Mouse (Mus musculus): ENCODE measurements around the gene 3110009E18Rik. TPM values are rescaled to one million over a fixed set of nuclear protein-coding genes. Genes with fewer than 3 reads are reported as not detected.

3110009E18Rik gene
- polyA plus RNA-seq, 1 experiment, result 7.7 TPM

DNA sequence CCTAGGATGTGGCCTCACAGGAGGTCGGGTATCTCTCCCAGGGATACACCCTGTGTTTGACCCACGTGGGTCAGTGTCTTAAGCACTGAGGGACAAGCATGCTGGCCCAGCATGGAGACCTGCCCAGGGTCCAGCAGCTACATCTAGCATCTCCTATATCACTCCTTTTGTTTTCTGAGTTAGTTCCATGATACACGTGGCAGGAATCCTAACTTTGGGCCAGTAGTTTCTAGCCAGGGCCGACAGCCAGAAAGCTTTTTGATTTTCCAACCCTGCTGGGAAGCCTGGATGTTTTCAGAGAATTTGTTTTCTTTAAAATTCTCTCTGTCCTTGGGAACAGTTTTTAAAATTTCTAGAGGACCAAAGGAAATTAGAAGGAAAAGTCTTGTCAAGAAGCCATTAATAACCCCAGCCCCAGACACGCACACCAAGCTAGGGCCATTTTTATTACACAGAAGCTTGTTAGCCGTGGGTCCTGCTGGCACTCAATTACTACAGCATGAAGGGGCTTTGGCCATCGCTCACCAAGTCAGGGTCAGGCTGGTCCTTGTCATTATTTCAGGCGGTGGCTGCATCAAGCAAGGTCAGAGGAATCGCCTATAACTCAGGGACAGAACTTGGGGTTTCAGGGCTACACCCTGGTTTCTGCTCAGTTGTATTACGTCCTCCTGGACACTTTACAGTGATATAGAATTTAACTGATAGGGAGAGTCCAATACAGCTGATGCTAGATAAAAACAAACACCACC, 108.9 kb downstream of the 3110009E18Rik start:
- Histone ChIP-seq H3K4me1 (ENCODE audit: control insufficient read depth, insufficient read depth, low read length) (no peaks in the 10 kb centered on the region), H3K27ac (ENCODE audit: insufficient read depth, low read length) (no peak overlapping the region), H3K4me3 (replicated peaks; ENCODE audit: insufficient read depth, low read depth, low read length) (no peak overlapping the region), H3K27me3 (ENCODE audit: control insufficient read depth, insufficient read depth, low read length) (no peaks in the 10 kb centered on the region)
- 43% methylated on average over 10 of the region's 10 CpGs for WGBS
- DNase-seq, result no peak
- TF ChIP-seq POLR2A (IDR thresholded peaks at IDR 0.05; ENCODE audit: borderline replicate concordance, insufficient read depth, low read length), result no peak
- no peak for TF ChIP-seq CTCF (IDR thresholded peaks at IDR 0.05; ENCODE audit: borderline replicate concordance, insufficient read depth, low read depth, low read length)

DNA sequence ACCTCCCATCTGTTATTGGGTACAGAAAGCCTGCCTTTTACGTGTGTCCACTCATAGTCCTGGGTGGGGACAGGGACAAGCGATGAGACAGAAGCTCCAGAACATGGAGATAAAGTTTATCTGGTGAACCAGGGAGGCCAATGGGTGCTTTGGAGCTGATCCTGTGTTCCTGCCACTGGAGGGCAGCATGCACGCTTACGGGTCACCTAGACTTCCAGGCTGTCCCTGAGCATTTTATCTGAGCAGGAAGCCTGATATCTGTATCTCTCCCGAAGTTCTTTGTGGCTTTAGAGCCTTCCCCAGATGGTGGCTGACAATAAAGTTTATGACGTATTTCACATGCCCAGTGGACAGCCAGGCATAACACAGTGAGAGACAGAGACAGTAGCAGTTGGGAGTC, 110.3 kb downstream of the 3110009E18Rik start:
- H3K27ac ChIP-seq (ENCODE audit: insufficient read depth, low read length), result no peak overlapping the region
- TF ChIP-seq CTCF (IDR thresholded peaks at IDR 0.05; ENCODE audit: borderline replicate concordance, insufficient read depth, low read depth, low read length), result peak; percentile 53; the same call in 1 of the 2 replicates
- no peak for TF ChIP-seq POLR2A (IDR thresholded peaks at IDR 0.05; ENCODE audit: borderline replicate concordance, insufficient read depth, low read length)
- H3K4me1 ChIP-seq (ENCODE audit: control insufficient read depth, insufficient read depth, low read length), result no peaks in the 10 kb centered on the region
- H3K27me3 ChIP-seq (ENCODE audit: control insufficient read depth, insufficient read depth, low read length), result no peaks in the 10 kb centered on the region
- DNase-seq, result no peak
- WGBS, result 39% methylated on average over 6 of the region's 6 CpGs
- H3K4me3 ChIP-seq (replicated peaks; ENCODE audit: insufficient read depth, low read depth, low read length), result no peak overlapping the region

DNA sequence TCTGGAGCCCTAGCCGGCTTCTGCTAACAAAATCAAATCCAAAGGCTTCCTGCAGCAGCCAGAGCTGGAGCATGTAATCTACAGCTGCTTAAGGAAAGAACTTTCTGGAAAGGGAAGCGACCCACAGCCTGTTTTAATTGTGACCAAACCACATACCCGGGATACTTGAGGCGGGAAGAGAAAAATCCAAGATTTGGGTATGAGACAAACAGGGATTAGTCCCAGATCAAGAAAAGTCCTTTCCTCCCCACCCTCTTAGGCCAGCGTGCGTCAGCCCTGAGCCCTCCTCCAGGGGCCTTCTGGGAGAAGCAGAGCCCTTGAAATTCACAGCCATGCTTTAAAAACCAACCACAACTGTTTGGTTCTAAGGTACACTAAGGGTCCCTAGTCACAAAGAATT, 111.2 kb downstream of the 3110009E18Rik start:
- Histone ChIP-seq H3K27ac (ENCODE audit: insufficient read depth, low read length) (no peak overlapping the region), H3K27me3 (ENCODE audit: control insufficient read depth, insufficient read depth, low read length) (no peaks in the 10 kb centered on the region), H3K4me1 (ENCODE audit: control insufficient read depth, insufficient read depth, low read length) (no peaks in the 10 kb centered on the region), H3K4me3 (replicated peaks; ENCODE audit: insufficient read depth, low read depth, low read length) (no peak overlapping the region)
- no peak for DNase-seq
- WGBS, result 80% methylated on average over 6 of the region's 6 CpGs
- TF ChIP-seq POLR2A (IDR thresholded peaks at IDR 0.05; ENCODE audit: borderline replicate concordance, insufficient read depth, low read length) (no peak), CTCF (IDR thresholded peaks at IDR 0.05; ENCODE audit: borderline replicate concordance, insufficient read depth, low read depth, low read length) (no peak)

DNA sequence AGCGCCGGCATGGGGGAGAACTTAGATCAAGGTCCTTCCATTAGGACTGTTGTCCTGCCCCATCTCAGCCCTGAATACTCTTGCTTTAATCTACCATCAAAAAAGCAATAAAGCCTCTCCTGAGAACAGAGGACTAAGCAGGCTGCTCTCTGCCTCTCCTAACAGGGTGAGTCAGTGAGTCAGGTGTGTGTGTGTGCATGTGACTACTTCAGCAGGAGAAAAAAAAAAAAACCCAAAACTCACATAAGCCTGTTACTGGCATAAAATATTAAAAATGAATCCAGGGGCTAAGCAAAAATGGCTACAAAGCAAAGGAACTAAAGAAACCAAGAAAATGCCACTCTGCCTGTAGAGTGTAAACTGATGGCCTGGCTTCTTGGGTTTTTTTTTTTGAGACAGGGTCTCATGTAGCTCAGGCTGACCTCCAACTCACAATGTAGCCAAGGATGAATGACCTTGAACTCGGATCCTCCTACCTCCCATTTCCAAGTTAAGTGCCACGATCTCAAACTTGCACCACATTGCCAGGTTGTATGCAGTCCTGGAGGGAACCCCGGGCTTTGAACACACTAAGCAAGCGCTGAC, 114.7 kb downstream of the 3110009E18Rik start:
- Histone ChIP-seq H3K27ac (ENCODE audit: insufficient read depth, low read length) (no peak overlapping the region), H3K4me1 (ENCODE audit: control insufficient read depth, insufficient read depth, low read length) (no peaks in the 10 kb centered on the region), H3K4me3 (replicated peaks; ENCODE audit: insufficient read depth, low read depth, low read length) (no peak overlapping the region), H3K27me3 (ENCODE audit: control insufficient read depth, insufficient read depth, low read length) (no peaks in the 10 kb centered on the region)
- no peak for DNase-seq
- WGBS, result 86% methylated on average over 6 of the region's 6 CpGs
- TF ChIP-seq CTCF (IDR thresholded peaks at IDR 0.05; ENCODE audit: borderline replicate concordance, insufficient read depth, low read depth, low read length) (no peak), POLR2A (IDR thresholded peaks at IDR 0.05; ENCODE audit: borderline replicate concordance, insufficient read depth, low read length) (no peak)

DNA sequence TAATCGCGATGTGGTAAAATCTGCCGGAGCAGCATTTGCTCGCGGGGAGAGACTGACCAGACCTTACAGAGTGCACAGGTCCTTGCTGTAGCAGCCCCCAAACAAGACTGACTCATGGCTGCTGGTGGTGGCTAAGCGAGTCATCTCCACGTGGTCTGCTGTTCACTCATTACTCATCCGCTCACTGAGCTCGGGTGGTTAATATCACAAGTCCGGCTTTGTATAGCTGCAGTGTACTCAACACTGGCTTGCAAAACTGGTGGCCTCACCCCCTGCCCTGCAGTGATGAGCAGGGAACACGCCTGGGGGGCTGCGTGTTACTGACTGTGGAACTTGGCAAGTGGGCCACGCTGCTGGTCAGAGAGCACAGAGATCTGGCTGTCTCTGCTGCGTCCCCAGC, 115.4 kb downstream of the 3110009E18Rik start:
- 69% methylated on average over 14 of the region's 14 CpGs for WGBS
- H3K27ac ChIP-seq (ENCODE audit: insufficient read depth, low read length), result no peak overlapping the region
- no peaks in the 10 kb centered on the region for H3K27me3 ChIP-seq (ENCODE audit: control insufficient read depth, insufficient read depth, low read length)
- no peaks in the 10 kb centered on the region for H3K4me1 ChIP-seq (ENCODE audit: control insufficient read depth, insufficient read depth, low read length)
- no peak overlapping the region for H3K4me3 ChIP-seq (replicated peaks; ENCODE audit: insufficient read depth, low read depth, low read length)
- no peak for DNase-seq
- TF ChIP-seq POLR2A (IDR thresholded peaks at IDR 0.05; ENCODE audit: borderline replicate concordance, insufficient read depth, low read length), result no peak
- no peak for TF ChIP-seq CTCF (IDR thresholded peaks at IDR 0.05; ENCODE audit: borderline replicate concordance, insufficient read depth, low read depth, low read length)

DNA sequence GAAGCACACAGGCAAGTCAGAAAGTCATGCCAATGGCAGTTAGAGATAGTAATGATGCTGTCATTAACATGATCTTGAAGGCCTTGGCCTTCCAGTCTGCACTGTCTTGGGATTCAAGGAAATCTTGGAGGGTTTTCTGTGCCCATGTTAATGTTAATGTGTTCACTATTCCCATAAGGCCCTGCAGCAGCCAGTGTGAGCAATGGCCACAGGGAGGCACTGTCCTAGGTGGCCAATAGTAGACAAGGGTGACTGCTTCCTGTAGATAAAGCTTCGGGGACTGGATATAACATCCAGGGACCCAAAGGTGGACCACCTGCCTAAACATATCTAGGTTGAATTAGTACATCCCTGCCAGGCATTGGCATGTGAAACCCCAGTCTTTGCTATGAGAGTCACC, 116.1 kb downstream of the 3110009E18Rik start:
- Histone ChIP-seq H3K27ac (ENCODE audit: insufficient read depth, low read length) (no peak overlapping the region), H3K27me3 (ENCODE audit: control insufficient read depth, insufficient read depth, low read length) (no peaks in the 10 kb centered on the region), H3K4me3 (replicated peaks; ENCODE audit: insufficient read depth, low read depth, low read length) (no peak overlapping the region), H3K4me1 (ENCODE audit: control insufficient read depth, insufficient read depth, low read length) (no peaks in the 10 kb centered on the region)
- WGBS, result 89% methylated on average over 1 of the region's 1 CpGs
- TF ChIP-seq POLR2A (IDR thresholded peaks at IDR 0.05; ENCODE audit: borderline replicate concordance, insufficient read depth, low read length) (no peak), CTCF (IDR thresholded peaks at IDR 0.05; ENCODE audit: borderline replicate concordance, insufficient read depth, low read depth, low read length) (no peak)
- DNase-seq, result no peak

Other genes with a start within 250 kb of the 3110009E18Rik start
- gene Tmem177, start 208.0 kb upstream of the 3110009E18Rik start, polyA plus RNA-seq (2012; rRNA removed), result 7.4 and 7.5 TPM in 2 replicates
- 0.08 and 0.14 TPM in 2 replicates for gene Cfap221, start 124.0 kb upstream of the 3110009E18Rik start, polyA plus RNA-seq (2012; rRNA removed)
- 0.19 and 0.25 TPM in 2 replicates for gene Sctr, start 114.3 kb upstream of the 3110009E18Rik start, polyA plus RNA-seq (2012; rRNA removed)
- 1.3 and 2.2 TPM in 2 replicates for gene Tmem37, start 47.1 kb upstream of the 3110009E18Rik start, polyA plus RNA-seq (2012; rRNA removed)
- 1,176 and 1,178 TPM in 2 replicates for gene Dbi, start 109 bp upstream of the 3110009E18Rik start, polyA plus RNA-seq (2012; rRNA removed)
- 3.5 and 3.9 TPM in 2 replicates for gene Steap3, start 151.5 kb downstream of the 3110009E18Rik start, polyA plus RNA-seq (2012; rRNA removed)
- gene C1ql2, start 219.4 kb downstream of the 3110009E18Rik start, polyA plus RNA-seq (2012; rRNA removed), result 2.9 and 3.0 TPM in 2 replicates